Mouse (Mus musculus) forebrain, embryonic 15.5 days (tissue): ENCODE measurements at regions not wholly inside any gene's neighbourhood (a gene's known extent, or its start where the extent isn't known, plus 50 kb on each side); places are given as distances from the start of the nearest gene placed in this dataset.

Source experiments
- ATAC-seq: fragments of 200-750 bp; cut with Nextera tagmentation; replicated peaks from 2 replicates; pipeline ENCODE4 v1.8.0; 2017; ENCODE audit warnings: mild to moderate bottlenecking, moderate TSS enrichment, moderate library complexity
- H3K27ac ChIP-seq: fragments of 300-500 bp; sonication (generic); replicated peaks from 2 replicates; pipeline ENCODE4 v1.5.1; 2015; ENCODE audit warnings: mild to moderate bottlenecking, inconsistent platforms
- H3K27me3 ChIP-seq: fragments of 300-500 bp; sonication (generic); 2 replicates; pipeline ENCODE4 v1.6.1; 2015; ENCODE audit warnings: inconsistent platforms
- H3K36me3 ChIP-seq: fragments of 300-500 bp; sonication (generic); 2 replicates; pipeline ENCODE4 v1.6.1; 2015; ENCODE audit warnings: mild to moderate bottlenecking, inconsistent platforms
- H3K4me1 ChIP-seq: fragments of 300-500 bp; sonication (generic); 2 replicates; pipeline ENCODE4 v1.6.1; 2015; ENCODE audit warnings: inconsistent platforms
- H3K4me2 ChIP-seq: fragments of 300-500 bp; sonication (generic); replicated peaks from 2 replicates; pipeline ENCODE4 v1.6.1; 2015; ENCODE audit warnings: mild to moderate bottlenecking, inconsistent platforms
- H3K4me3 ChIP-seq: fragments of 300-500 bp; sonication (generic); 2 replicates; pipeline ENCODE4 v1.5.1; 2015; ENCODE audit warnings: mild to moderate bottlenecking, inconsistent platforms
- H3K9ac ChIP-seq: fragments of 300-500 bp; sonication (generic); replicated peaks from 2 replicates; pipeline ENCODE4 v1.6.1; 2015; ENCODE audit warnings: mild to moderate bottlenecking, inconsistent platforms
- H3K9me3 ChIP-seq: fragments of 300-500 bp; sonication (generic); 2 replicates; pipeline ENCODE4 v1.6.1; 2016; ENCODE audit warnings: inconsistent platforms
- WGBS: fragments of 180-500 bp; shearing (Covaris S2); methylation state at CpG from one replicate; pipeline ENCODE4 v1.1.7; 2015; ENCODE audit warnings: mixed read lengths; 5-methylcytosine and 5-hydroxymethylcytosine counted together

- 59% methylated on average over 2 of the region's 2 CpGs for WGBS
- Histone ChIP-seq H3K27ac (no peak overlapping the region), H3K4me2 (no peak overlapping the region), H3K27me3 (no peaks in the 10 kb centered on the region), H3K9me3 (no peaks in the 10 kb centered on the region), H3K36me3 (no peaks in the 10 kb centered on the region), H3K4me3 (no peak overlapping the region), H3K4me1 (no peaks in the 10 kb centered on the region), H3K9ac (no peak overlapping the region)
- ATAC-seq = no peak
These were observed 169.5 kb downstream of the Tpbg start for GRCm38 (mm10) chr9:86011661-86012060.

- H3K27me3 ChIP-seq = no peaks in the 10 kb centered on the region
- ATAC-seq = no peak
- H3K4me2 ChIP-seq = no peak overlapping the region
- no peaks in the 10 kb centered on the region for H3K9me3 ChIP-seq
- H3K4me3 ChIP-seq = no peak overlapping the region
- WGBS = 84% methylated on average over 4 of the region's 4 CpGs
- no peaks in the 10 kb centered on the region for H3K36me3 ChIP-seq
- H3K4me1 ChIP-seq = no peaks in the 10 kb centered on the region
- H3K27ac ChIP-seq = no peak overlapping the region
- no peak overlapping the region for H3K9ac ChIP-seq
These were observed 173.7 kb downstream of the Tpbg start for GRCm38 (mm10) chr9:86015841-86016240.

DNA sequence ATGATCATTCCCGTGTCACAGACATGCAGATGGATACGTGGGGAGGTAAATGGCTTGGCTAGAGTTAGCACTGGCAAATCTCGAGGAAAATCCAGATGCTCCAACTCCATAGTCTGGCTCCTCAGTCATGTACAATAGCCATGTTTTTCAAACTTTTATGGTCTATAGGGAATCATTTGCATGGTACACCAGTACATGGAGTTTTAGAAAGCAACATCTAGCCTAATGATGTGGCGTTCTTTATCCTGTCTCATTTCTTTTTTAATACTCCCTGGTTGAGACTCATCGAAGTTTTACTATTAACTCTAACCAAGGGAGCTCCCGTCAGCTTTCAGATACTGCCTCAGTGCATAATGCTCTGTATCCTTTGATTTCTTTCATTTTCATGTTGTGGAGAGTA is 178.0 kb downstream of the Tpbg start:
- no peak overlapping the region for H3K4me3 ChIP-seq
- no peaks in the 10 kb centered on the region for H3K27me3 ChIP-seq
- no peaks in the 10 kb centered on the region for H3K36me3 ChIP-seq
- no peaks in the 10 kb centered on the region for H3K9me3 ChIP-seq
- H3K4me2 ChIP-seq = no peak overlapping the region
- no peaks in the 10 kb centered on the region for H3K4me1 ChIP-seq
- H3K9ac ChIP-seq = no peak overlapping the region
- ATAC-seq = no peak
- H3K27ac ChIP-seq = no peak overlapping the region
- WGBS = 68% methylated on average over 6 of the region's 6 CpGs

DNA sequence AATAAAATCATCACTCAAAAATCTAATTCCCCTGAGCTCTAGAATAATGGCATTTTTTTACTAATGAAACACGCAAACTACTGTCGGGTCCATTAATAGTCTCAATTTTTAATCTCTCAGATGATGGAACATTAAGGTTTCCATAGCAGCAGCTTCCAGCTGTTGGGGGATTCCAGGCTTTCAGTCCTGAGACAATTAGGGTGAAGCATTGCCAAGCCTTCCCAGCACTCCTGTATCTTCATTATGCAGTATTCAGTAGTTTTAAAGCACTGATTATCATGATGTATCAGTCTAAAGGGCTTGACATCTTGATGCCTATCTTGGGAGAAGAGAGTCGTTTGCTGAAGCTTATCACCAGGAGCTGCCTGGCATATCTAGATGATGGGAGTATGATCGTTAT is 178.6 kb downstream of the Tpbg start:
- no peak overlapping the region for H3K4me3 ChIP-seq
- H3K9ac ChIP-seq = no peak overlapping the region
- no peak overlapping the region for H3K27ac ChIP-seq
- no peaks in the 10 kb centered on the region for H3K4me1 ChIP-seq
- 29% methylated on average over 4 of the region's 4 CpGs for WGBS
- no peaks in the 10 kb centered on the region for H3K36me3 ChIP-seq
- no peak for ATAC-seq
- no peaks in the 10 kb centered on the region for H3K27me3 ChIP-seq
- H3K9me3 ChIP-seq = no peaks in the 10 kb centered on the region
- H3K4me2 ChIP-seq = no peak overlapping the region

DNA sequence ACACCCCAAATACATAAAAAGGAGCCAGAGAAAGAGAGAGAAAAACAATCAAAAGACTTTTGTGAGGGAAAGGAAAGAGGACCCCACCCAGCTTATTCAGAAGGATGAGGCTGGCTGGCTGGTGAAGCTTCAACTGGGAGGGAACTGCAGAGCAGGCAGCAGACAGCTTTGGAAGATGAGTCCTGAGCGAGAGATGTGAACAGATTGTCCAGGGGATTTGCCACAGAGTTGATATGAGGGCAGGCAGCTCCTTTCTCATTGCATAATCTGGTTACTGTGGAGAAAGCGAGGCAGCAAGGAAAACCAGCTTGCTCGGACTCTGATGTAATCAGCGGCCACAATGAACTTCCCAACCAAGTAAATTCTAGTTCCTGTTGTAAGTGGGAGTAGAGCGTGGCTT is 188.6 kb downstream of the Tpbg start:
- Histone ChIP-seq H3K27me3 (no peaks in the 10 kb centered on the region), H3K9ac (no peak overlapping the region), H3K36me3 (no peaks in the 10 kb centered on the region), H3K27ac (no peak overlapping the region), H3K4me3 (no peak overlapping the region), H3K9me3 (no peaks in the 10 kb centered on the region), H3K4me1 (no peaks in the 10 kb centered on the region), H3K4me2 (no peak overlapping the region)
- WGBS = 52% methylated on average over 5 of the region's 5 CpGs
- no peak for ATAC-seq

DNA sequence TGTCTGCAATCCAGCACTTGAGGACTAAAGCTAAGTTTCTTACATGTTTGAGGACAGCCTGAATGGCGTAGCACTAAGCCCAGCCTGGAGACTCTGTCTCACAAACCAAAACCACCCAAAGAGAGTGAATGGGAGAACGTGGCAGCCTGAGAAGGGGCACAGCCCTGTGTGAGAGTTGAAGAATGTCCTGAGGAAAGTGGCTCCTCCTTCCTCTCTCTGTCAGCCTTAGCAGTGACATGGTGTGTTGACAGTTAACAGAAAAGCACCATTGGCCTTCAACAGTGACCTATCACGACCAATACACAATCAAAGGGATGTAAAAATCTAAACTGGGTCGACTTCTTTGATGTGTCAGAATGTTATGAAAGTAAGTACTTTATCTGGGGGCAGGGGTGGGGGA is 201.9 kb downstream of the Tpbg start:
- 47% methylated on average over 4 of the region's 4 CpGs for WGBS
- H3K27ac ChIP-seq = no peak overlapping the region

DNA sequence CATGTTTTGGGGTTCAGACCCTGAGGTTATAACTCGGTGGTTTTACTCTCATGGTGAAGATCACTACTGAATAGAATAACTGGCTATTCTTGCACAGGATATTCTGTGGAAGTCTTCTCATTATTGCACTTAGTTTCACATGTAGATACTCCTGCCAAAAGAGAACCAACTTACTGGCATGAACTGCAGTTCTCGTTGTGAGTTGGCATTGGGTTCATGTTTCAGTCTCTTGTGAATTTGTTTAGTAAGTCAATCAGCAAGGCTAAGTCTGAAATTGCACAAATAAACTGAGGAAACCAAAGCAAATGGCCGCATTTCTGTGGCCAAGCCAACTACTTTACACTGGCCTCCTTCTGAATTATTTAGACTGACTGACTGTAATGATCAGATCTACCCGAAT is 215.9 kb downstream of the Tpbg start:
- 75% methylated on average over 4 of the region's 4 CpGs for WGBS
- H3K9me3 ChIP-seq = no peaks in the 10 kb centered on the region
- no peak overlapping the region for H3K9ac ChIP-seq
- no peak overlapping the region for H3K4me2 ChIP-seq
- H3K27ac ChIP-seq = no peak overlapping the region
- H3K4me1 ChIP-seq = no peaks in the 10 kb centered on the region
- no peak overlapping the region for H3K4me3 ChIP-seq
- H3K36me3 ChIP-seq = no peaks in the 10 kb centered on the region
- no peaks in the 10 kb centered on the region for H3K27me3 ChIP-seq
- ATAC-seq = no peak; the same call in 1 of the 2 replicates

More for the DNA sequence above, 201.9 kb downstream of the Tpbg start:
- H3K27me3 ChIP-seq = no peaks in the 10 kb centered on the region
- no peaks in the 10 kb centered on the region for H3K36me3 ChIP-seq
- H3K4me1 ChIP-seq = no peaks in the 10 kb centered on the region
- H3K4me3 ChIP-seq = no peak overlapping the region
- no peaks in the 10 kb centered on the region for H3K9me3 ChIP-seq
- H3K4me2 ChIP-seq = no peak overlapping the region
- H3K9ac ChIP-seq = no peak overlapping the region
- no peak for ATAC-seq

- Histone ChIP-seq H3K36me3 (no peaks in the 10 kb centered on the region), H3K4me2 (no peak overlapping the region), H3K9me3 (no peaks in the 10 kb centered on the region), H3K27me3 (no peaks in the 10 kb centered on the region), H3K9ac (no peak overlapping the region), H3K27ac (no peak overlapping the region), H3K4me1 (no peaks in the 10 kb centered on the region), H3K4me3 (no peak overlapping the region)
- 25% methylated on average over 6 of the region's 6 CpGs for WGBS
- ATAC-seq = no peak
These were observed 217.9 kb downstream of the Tpbg start for GRCm38 (mm10) chr9:86060049-86060448.

DNA sequence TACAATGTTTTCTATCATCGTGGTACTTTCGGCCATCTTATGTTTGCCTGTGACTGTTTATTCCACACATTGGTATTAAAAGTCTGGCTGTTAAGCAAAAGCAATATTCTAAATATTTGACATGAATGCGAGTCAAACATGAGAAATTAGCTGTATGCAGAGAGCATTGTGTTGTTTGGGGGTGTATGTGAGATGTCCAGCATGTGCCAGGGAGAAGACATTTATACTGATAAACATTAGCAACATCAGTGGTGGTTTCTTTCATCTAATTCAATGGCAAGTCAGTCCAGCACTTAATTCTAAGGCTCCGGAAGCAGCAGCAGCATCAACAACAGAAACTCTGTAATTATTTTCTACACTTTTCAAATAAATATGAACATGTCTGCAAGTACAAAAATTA is 219.1 kb downstream of the Tpbg start:
- no peak for ATAC-seq
- WGBS = 89% methylated on average over 4 of the region's 4 CpGs
- Histone ChIP-seq H3K9ac (no peak overlapping the region), H3K9me3 (no peaks in the 10 kb centered on the region), H3K4me2 (no peak overlapping the region), H3K27ac (no peak overlapping the region), H3K27me3 (no peaks in the 10 kb centered on the region), H3K4me3 (no peak overlapping the region), H3K4me1 (no peaks in the 10 kb centered on the region), H3K36me3 (no peaks in the 10 kb centered on the region)

DNA sequence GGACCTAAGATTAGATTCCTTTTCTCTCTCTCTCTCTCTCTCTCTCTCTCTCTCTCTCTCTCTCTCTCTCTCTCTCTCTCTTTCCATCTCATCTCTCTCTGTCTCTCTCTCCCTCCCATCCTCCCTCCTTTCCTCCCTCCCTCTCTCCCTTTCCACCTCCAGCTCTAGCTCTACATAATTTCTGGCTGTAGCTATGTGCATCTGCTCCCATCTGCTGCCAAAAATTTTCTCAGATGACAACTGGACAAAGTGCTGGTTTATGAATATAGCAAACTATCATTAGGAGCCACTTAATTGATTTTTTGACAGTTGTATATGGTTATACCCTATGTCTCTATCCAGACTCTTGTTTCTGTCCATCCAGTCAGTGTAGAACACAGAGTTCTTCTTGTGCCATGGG is 237.1 kb downstream of the Tpbg start:
- no peak overlapping the region for H3K9ac ChIP-seq
- no peak for ATAC-seq
- H3K27ac ChIP-seq = no peak overlapping the region
- no peaks in the 10 kb centered on the region for H3K36me3 ChIP-seq
- no peaks in the 10 kb centered on the region for H3K27me3 ChIP-seq
- H3K4me1 ChIP-seq = no peaks in the 10 kb centered on the region
- no peak overlapping the region for H3K4me2 ChIP-seq
- H3K4me3 ChIP-seq = no peak overlapping the region
- no peaks in the 10 kb centered on the region for H3K9me3 ChIP-seq

GRCm38 (mm10) chr9:86081873-86082272 is 239.7 kb downstream of the Tpbg start:
- Histone ChIP-seq H3K4me1 (no peaks in the 10 kb centered on the region), H3K4me3 (no peak overlapping the region), H3K27ac (no peak overlapping the region), H3K9ac (no peak overlapping the region), H3K36me3 (no peaks in the 10 kb centered on the region), H3K9me3 (no peaks in the 10 kb centered on the region), H3K27me3 (no peaks in the 10 kb centered on the region), H3K4me2 (no peak overlapping the region)
- ATAC-seq = no peak
- WGBS = 80% methylated on average over 6 of the region's 6 CpGs

- Histone ChIP-seq H3K27ac (no peak overlapping the region), H3K9me3 (no peaks in the 10 kb centered on the region), H3K4me2 (no peak overlapping the region), H3K9ac (no peak overlapping the region), H3K4me1 (no peaks in the 10 kb centered on the region), H3K4me3 (no peak overlapping the region), H3K36me3 (no peaks in the 10 kb centered on the region), H3K27me3 (no peaks in the 10 kb centered on the region)
- no peak for ATAC-seq
These were observed 250.8 kb downstream of the Tpbg start for GRCm38 (mm10) chr9:86092998-86093397.

DNA sequence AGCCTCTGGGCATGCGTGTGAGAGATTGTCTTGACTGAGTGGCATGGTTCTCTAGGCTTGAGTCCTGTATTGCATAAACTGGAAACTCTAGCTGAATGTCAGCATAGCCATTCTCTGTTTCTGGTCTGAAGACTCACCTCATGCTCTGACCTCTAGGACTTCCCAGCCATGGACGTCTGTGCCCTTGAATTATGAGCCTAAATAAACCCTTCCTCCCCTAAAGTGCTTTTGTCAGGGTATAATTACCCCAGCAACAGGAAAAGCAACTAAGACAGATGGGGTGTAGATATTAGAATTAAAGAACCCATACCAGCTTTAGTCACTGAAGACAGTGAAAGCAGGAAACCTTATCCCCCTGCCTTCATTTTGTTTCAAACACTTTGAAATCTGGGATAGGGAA is 253.3 kb downstream of the Tpbg start:
- no peaks in the 10 kb centered on the region for H3K36me3 ChIP-seq
- no peaks in the 10 kb centered on the region for H3K4me1 ChIP-seq
- H3K27ac ChIP-seq = no peak overlapping the region
- no peaks in the 10 kb centered on the region for H3K9me3 ChIP-seq
- H3K27me3 ChIP-seq = no peaks in the 10 kb centered on the region
- no peak for ATAC-seq
- 77% methylated on average over 2 of the region's 2 CpGs for WGBS
- H3K9ac ChIP-seq = no peak overlapping the region
- no peak overlapping the region for H3K4me3 ChIP-seq
- no peak overlapping the region for H3K4me2 ChIP-seq

DNA sequence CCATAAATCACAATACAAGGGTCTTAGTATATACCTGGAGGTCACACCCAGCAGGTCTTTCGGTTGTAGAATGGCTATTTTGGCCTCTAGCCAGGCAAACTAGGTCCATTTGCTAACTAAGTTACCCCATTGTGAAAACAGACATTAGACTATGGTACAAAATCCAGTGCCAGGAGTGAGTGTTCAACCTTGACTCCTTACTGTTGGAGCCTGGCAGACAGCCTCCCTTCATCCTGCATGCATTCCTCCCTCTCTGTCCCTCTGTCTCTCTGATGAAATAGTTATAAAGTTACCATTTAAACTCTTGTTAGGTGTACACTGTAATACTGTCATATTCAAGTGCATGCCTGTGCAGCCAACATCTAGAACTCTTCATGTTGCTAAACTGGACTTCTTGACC is 254.1 kb downstream of the Tpbg start:
- no peak overlapping the region for H3K27ac ChIP-seq
- H3K4me3 ChIP-seq = no peak overlapping the region
- H3K4me1 ChIP-seq = no peaks in the 10 kb centered on the region
- WGBS = 89% methylated on average over 1 of the region's 1 CpGs
- ATAC-seq = no peak
- H3K9me3 ChIP-seq = no peaks in the 10 kb centered on the region
- H3K9ac ChIP-seq = no peak overlapping the region
- no peaks in the 10 kb centered on the region for H3K27me3 ChIP-seq
- H3K4me2 ChIP-seq = no peak overlapping the region
- H3K36me3 ChIP-seq = no peaks in the 10 kb centered on the region
